Mouse (Mus musculus) gastrocnemius, postnatal 25 days (tissue): ENCODE results near the gene Ash1l. TPM values are rescaled to one million over a fixed set of nuclear protein-coding genes. Genes with fewer than 3 reads are reported as not detected.
A peak's percentile ranks its signal among the peaks of the same experiment; 100 is the strongest.

ENCODE experiments used
- DNase-seq: peaks from one replicate; pipeline ENCODE4 v3.0.0; 2022
- total RNA-seq, 2 experiments: library from RNA; stranded (reverse); gene quantifications; 1 replicate in 1 of 2; 2 replicates in 1 of 2; pipeline ENCODE4 v1.2.3; 2021

Ash1l gene
- total RNA-seq, 2 experiments from 2014 or later, result 22.9 to 23.9 TPM

- DNase-seq, result no peak
Observed at GRCm38 (mm10) chr3:89091811-89092508, 141.5 kb downstream of the Ash1l start.

- DNase-seq, result no peak
Observed at GRCm38 (mm10) chr3:89092509-89093090, 142.2 kb downstream of the Ash1l start.

GRCm38 (mm10) chr3:89093175-89093574 lies 142.8 kb downstream of the Ash1l start, which contains the start of gene Rusc1:
TSS of gene Rusc1 (minus strand) at chr3:89093311.
- peak; percentile 83 for DNase-seq

- DNase-seq, result no peak
Observed at GRCm38 (mm10) chr3:89094021-89094420, 143.6 kb downstream of the Ash1l start.

GRCm38 (mm10) chr3:89100811-89101210 lies 150.4 kb downstream of the Ash1l start, which contains the start of gene Gm43738:
TSS of gene Gm43738 (minus strand) at chr3:89101099.
- no peak for DNase-seq

GRCm38 (mm10) chr3:89101459-89101811 lies 151.0 kb downstream of the Ash1l start:
- DNase-seq, result no peak

- peak; percentile 96 for DNase-seq
Observed at GRCm38 (mm10) chr3:89101812-89102494, 151.5 kb downstream of the Ash1l start, which contains the start of gene Fdps. TSS of gene Fdps (minus strand) at chr3:89101959.

GRCm38 (mm10) chr3:89102495-89103290 lies 152.3 kb downstream of the Ash1l start:
- no peak for DNase-seq

- DNase-seq, result no peak
Observed at GRCm38 (mm10) chr3:89103291-89103595, 152.8 kb downstream of the Ash1l start.

GRCm38 (mm10) chr3:89106881-89107280 lies 156.5 kb downstream of the Ash1l start:
- no peak for DNase-seq

GRCm38 (mm10) chr3:89107545-89107944 lies 157.1 kb downstream of the Ash1l start:
- no peak for DNase-seq

GRCm38 (mm10) chr3:89108146-89108545 lies 157.7 kb downstream of the Ash1l start:
- DNase-seq, result no peak

GRCm38 (mm10) chr3:89113058-89113457 lies 162.6 kb downstream of the Ash1l start:
- no peak for DNase-seq

- no peak for DNase-seq
Observed at GRCm38 (mm10) chr3:89115522-89115921, 165.1 kb downstream of the Ash1l start.

- DNase-seq, result peak; percentile 47
Observed at GRCm38 (mm10) chr3:89123313-89123712, 172.9 kb downstream of the Ash1l start.

- DNase-seq, result no peak
Observed at GRCm38 (mm10) chr3:89124241-89124640, 173.8 kb downstream of the Ash1l start.

GRCm38 (mm10) chr3:89125981-89126380 lies 175.6 kb downstream of the Ash1l start:
- DNase-seq, result no peak

Other genes starting within 250 kb of the Ash1l start
- gene Rit1, start 233.8 kb upstream of the Ash1l start, total RNA-seq, result 10 to 100 TPM; 18.4 to 18.7 TPM
- gene Syt11, start 175.5 kb upstream of the Ash1l start, total RNA-seq, result 1 to 10 TPM; 3.1 to 3.7 TPM
- gene Gon4l, start 115.4 kb upstream of the Ash1l start, total RNA-seq, result 10 to 100 TPM; 11.7 to 12.4 TPM
- 1 to 10 TPM; 6.6 to 9.8 TPM for gene Msto1, start 36.6 kb upstream of the Ash1l start, total RNA-seq
- gene Dap3, start 559 bp downstream of the Ash1l start, total RNA-seq, result 10 to 100 TPM; 65.7 to 75.2 TPM
- gene Rusc1, start 142.7 kb downstream of the Ash1l start, total RNA-seq, result 10 to 100 TPM; 17.7 to 19.6 TPM
- gene Gm43738, start 150.5 kb downstream of the Ash1l start, total RNA-seq, result not detected
- 10 to 100 TPM; 26.0 to 27.8 TPM for gene Fdps, start 151.3 kb downstream of the Ash1l start, total RNA-seq
- not detected for gene Pklr, start 185.5 kb downstream of the Ash1l start, total RNA-seq
- gene Hcn3, start 209.6 kb downstream of the Ash1l start, total RNA-seq, result under 1 TPM in 1 of 2 experiments, not detected in 1; 0.43 TPM
- gene Clk2, start 214.2 kb downstream of the Ash1l start, total RNA-seq, result 10 to 100 TPM; 16.0 to 16.3 TPM
- 10 to 100 TPM; 33.2 to 38.2 TPM for gene Scamp3, start 226.9 kb downstream of the Ash1l start, total RNA-seq
- 10 to 100 TPM; 13.4 to 16.4 TPM for gene Fam189b, start 232.5 kb downstream of the Ash1l start, total RNA-seq